Mouse (Mus musculus) ES-E14 (cell line): ENCODE measurements at regions not wholly inside any gene's neighbourhood (a gene's known extent, or its start where the extent isn't known, plus 50 kb on each side); places are given as distances from the start of the nearest gene placed in this dataset.

Source experiments
- DNase-seq: peaks from one replicate; pipeline ENCODE4 v3.0.0-alpha.2; 2013; ENCODE audit warnings: low read depth, low spot score
- H3K27ac ChIP-seq: 2 replicates; pipeline ENCODE4 v1.5.1; 2012; ENCODE audit warnings: low read depth, mild to moderate bottlenecking, low read length, moderate library complexity, mixed read lengths; ENCODE audit not compliant: poor library complexity, insufficient read depth, severe bottlenecking
- H3K36me3 ChIP-seq: 2 replicates; pipeline ENCODE4 v1.6.1; 2012; ENCODE audit warnings: mild to moderate bottlenecking, low read length, moderate library complexity, mixed read lengths; ENCODE audit not compliant: control insufficient read depth, poor library complexity, insufficient read depth, severe bottlenecking
- H3K4me1 ChIP-seq, 2 experiments: fragments of 150-350 bp in 1 of 2; sonication (generic) in 1 of 2; 2 replicates each; pipeline ENCODE4 v1.6.1; 2012; ENCODE audit warnings: low read length in 2 of 2, mild to moderate bottlenecking in 1 of 2, mixed read lengths in 1 of 2; ENCODE audit not compliant: control insufficient read depth in 2 of 2, insufficient read depth in 2 of 2, poor library complexity in 1 of 2
- H3K4me3 ChIP-seq, 2 experiments: fragments of 150-350 bp in 1 of 2; sonication (generic) in 1 of 2; 2 replicates each; pipeline ENCODE4 v1.5.1; 2012; ENCODE audit warnings: low read length in 2 of 2, low read depth in 1 of 2, mild to moderate bottlenecking in 1 of 2, mixed read lengths in 1 of 2; ENCODE audit not compliant: insufficient read depth in 1 of 2, poor library complexity in 1 of 2, severe bottlenecking in 1 of 2
- H3K9ac ChIP-seq: 2 replicates; pipeline ENCODE4 v1.6.1; 2012; ENCODE audit warnings: low read depth, mild to moderate bottlenecking, low read length, mixed read lengths; ENCODE audit not compliant: poor library complexity, insufficient read depth, severe bottlenecking
- H3K9me3 ChIP-seq: fragments of 150-350 bp; sonication (generic); 2 replicates; pipeline ENCODE4 v1.6.1; 2012; ENCODE audit warnings: low read depth, mild to moderate bottlenecking, low read length; ENCODE audit not compliant: control insufficient read depth, insufficient read depth
- CHD2 ChIP-seq: IDR thresholded peaks from 2 replicates; pipeline ENCODE4 v1.6.1; 2014; ENCODE audit warnings: mild to moderate bottlenecking, low read depth, low read length, inconsistent platforms
- HCFC1 ChIP-seq: IDR thresholded peaks from 2 replicates; pipeline ENCODE4 v1.6.1; 2012; ENCODE audit warnings: low read length, inconsistent platforms, borderline replicate concordance; ENCODE audit not compliant: insufficient read depth
- MAFK ChIP-seq: IDR thresholded peaks from 2 replicates; pipeline ENCODE4 v1.6.1; 2014; ENCODE audit warnings: mild to moderate bottlenecking, low read depth, low read length, inconsistent platforms; ENCODE audit not compliant: insufficient read depth
- ZC3H11A ChIP-seq: IDR thresholded peaks from 2 replicates; pipeline ENCODE4 v1.6.1; 2012; ENCODE audit warnings: low read depth, mild to moderate bottlenecking, inconsistent platforms, low read length, borderline replicate concordance
- ZNF384 ChIP-seq: IDR thresholded peaks from 2 replicates; pipeline ENCODE4 v1.6.1; 2012; ENCODE audit warnings: low read depth, low read length, inconsistent platforms
- in situ Hi-C, 2 experiments: fragments of 600-800 bp; cut with MboI; formaldehyde crosslinking; loops; one replicate each; pipeline ENCODE4 v1.15.1; 2025; ENCODE audit warnings: low sequenced_read_pairs in 2 of 2, inconsistent platforms in 1 of 2; ENCODE audit not compliant: unreplicated experiment in 2 of 2

- Histone ChIP-seq H3K9ac (no peak overlapping the region), H3K36me3 (no peaks in the 10 kb centered on the region), H3K4me1 (no peaks in the 10 kb centered on the region), H3K9me3 (no peaks in the 10 kb centered on the region), H3K4me3 (no peak overlapping the region), H3K27ac (no peak overlapping the region)
- no peak for DNase-seq
- in situ Hi-C loops = no loop called here
- no peak for TF ChIP-seq CHD2
- no peak for TF ChIP-seq ZC3H11A
- TF ChIP-seq ZNF384 = no peak
- TF ChIP-seq HCFC1 = no peak
- no peak for TF ChIP-seq MAFK
Measured at GRCm38 (mm10) chr10:126169095-126169873, 203.3 kb downstream of the Lrig3 start.

- no peak overlapping the region for H3K4me3 ChIP-seq
- no peak overlapping the region for H3K9ac ChIP-seq
- DNase-seq = peak; percentile 64
- H3K4me1 ChIP-seq = no peaks in the 10 kb centered on the region
- TF ChIP-seq ZC3H11A = 0 out of 2 replicates have a peak, but pooled peaks have one; percentile 25
- no peak for TF ChIP-seq HCFC1
- in situ Hi-C loops = no loop called here
- no peak overlapping the region for H3K27ac ChIP-seq
- no peaks in the 10 kb centered on the region for H3K9me3 ChIP-seq
- H3K36me3 ChIP-seq = no peaks in the 10 kb centered on the region
Measured at GRCm38 (mm10) chr10:126169874-126170163, 203.9 kb downstream of the Lrig3 start.

GRCm38 (mm10) chr10:126176759-126177473 lies 210.9 kb downstream of the Lrig3 start:
- TF ChIP-seq HCFC1 (no peak), CHD2 (no peak), MAFK (no peak), ZNF384 (no peak), ZC3H11A (no peak)
- no peaks in the 10 kb centered on the region for H3K4me1 ChIP-seq
- in situ Hi-C loops = no loop called here
- no peaks in the 10 kb centered on the region for H3K9me3 ChIP-seq
- H3K36me3 ChIP-seq = no peaks in the 10 kb centered on the region
- no peak for DNase-seq
- H3K4me3 ChIP-seq = no peak overlapping the region
- H3K27ac ChIP-seq = no peak overlapping the region
- H3K9ac ChIP-seq = no peak overlapping the region

DNA sequence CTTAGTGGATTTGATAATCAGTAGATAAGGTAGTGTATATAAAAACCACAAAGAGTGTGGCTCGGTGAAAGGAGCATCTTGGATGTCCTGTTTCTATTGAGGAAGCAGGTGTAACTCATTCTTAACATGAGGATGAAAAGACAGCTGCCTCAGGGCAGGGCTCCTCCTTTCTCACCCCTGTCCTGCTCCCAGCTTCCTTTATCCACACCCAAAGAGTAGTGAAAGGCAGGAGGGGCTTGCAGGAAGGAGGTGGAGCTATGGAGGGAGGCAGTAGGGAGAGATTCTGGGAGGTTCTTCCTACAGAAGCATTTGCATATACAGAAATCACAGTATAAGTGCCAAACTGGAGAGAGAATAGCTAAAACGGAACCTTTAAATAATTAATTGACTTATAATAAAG lies 216.4 kb downstream of the Lrig3 start:
- peak; percentile 60 for DNase-seq
- no peak for TF ChIP-seq ZC3H11A
- no peak for TF ChIP-seq HCFC1
- TF ChIP-seq CHD2 = no peak
- no peak for TF ChIP-seq MAFK
- no peak for TF ChIP-seq ZNF384
- no peak overlapping the region for H3K4me3 ChIP-seq
- in situ Hi-C loops = no loop called here
- 0 out of 4 replicates have a peak, but pooled peaks cover 0 to 2% of the 10 kb centered on the region in 2 experiments for H3K4me1 ChIP-seq
- no peaks in the 10 kb centered on the region for H3K36me3 ChIP-seq
- no peak overlapping the region for H3K27ac ChIP-seq
- H3K9ac ChIP-seq = no peak overlapping the region
- H3K9me3 ChIP-seq = no peaks in the 10 kb centered on the region

DNA sequence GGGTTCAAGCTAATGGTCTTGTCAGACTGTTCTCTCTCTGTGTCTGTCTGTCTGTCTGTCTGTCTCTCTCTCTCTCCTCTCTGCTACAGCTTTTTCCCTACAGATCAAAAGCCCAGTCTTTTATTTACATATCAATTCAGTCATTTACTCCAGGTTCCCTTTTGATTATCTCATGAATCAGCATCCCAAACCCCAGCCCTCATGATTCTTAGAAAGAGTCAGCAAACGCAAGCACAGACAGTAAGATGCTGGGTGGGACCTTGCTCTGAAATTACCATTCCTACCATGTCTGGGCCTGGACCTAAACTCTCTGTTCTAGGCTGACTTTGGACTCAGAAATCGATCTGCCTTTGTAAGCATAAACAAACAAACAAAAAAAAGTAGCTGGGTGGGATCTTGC lies 218.0 kb downstream of the Lrig3 start:
- TF ChIP-seq HCFC1 (no peak), ZC3H11A (no peak), ZNF384 (no peak), CHD2 (no peak), MAFK (no peak)
- no peak overlapping the region for H3K4me3 ChIP-seq
- H3K9me3 ChIP-seq = no peaks in the 10 kb centered on the region
- no peak overlapping the region for H3K27ac ChIP-seq
- in situ Hi-C loops = no loop called here
- H3K9ac ChIP-seq = no peak overlapping the region
- H3K4me1 ChIP-seq = 0 out of 4 replicates have a peak, but pooled peaks cover 0 to 2% of the 10 kb centered on the region in 2 experiments
- peak; percentile 25 for DNase-seq
- no peaks in the 10 kb centered on the region for H3K36me3 ChIP-seq
